Mouse (Mus musculus) heart, adult 9 months (tissue): Measurements from ENCODE around the gene Mb.

Experiments
- DNase-seq, 2 experiments: peaks; one replicate each; pipeline ENCODE4 v3.0.0; 2022; ENCODE audit warnings: low spot score in 2 of 2

Gene Mb

DNA sequence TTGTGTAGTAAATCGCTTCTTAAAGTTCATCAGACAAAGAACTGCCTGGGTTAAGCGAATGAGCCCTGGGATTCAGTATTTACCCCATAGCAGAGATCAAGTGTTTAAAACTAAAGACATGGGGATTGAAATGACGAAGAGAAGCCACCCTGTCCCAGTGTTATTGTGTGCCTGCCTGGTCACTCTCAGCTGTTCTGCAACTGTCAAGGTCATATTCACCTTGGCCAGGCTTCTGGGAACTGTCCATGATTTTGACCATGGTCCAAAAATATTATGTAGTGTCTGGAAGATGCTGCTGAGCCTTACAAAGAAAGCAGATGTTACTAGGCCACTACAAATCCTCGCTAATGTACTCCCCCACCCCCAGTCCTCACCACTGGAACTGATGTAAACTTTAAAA, 70.7 kb downstream of the Mb start:
- DNase-seq = no peak

DNA sequence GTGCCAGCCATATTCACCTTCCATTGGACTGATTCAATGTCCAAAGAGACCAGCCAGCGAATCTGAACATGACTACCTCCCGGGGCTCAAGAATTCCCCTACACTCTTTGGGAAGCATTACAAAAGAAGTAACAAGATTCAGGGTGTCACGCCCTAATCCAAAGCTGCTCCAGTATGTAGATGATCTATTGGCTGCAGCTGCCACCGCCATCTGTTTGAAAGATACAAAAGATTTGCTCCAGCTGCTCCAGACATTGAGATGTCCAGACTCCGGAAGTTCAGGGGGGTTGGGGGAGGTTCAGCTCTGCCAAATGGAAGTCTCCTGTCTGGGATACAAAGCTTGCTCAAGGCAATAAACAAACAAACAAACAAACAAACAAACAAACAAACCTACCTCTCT, 73.9 kb downstream of the Mb start:
- no peak for DNase-seq

DNA sequence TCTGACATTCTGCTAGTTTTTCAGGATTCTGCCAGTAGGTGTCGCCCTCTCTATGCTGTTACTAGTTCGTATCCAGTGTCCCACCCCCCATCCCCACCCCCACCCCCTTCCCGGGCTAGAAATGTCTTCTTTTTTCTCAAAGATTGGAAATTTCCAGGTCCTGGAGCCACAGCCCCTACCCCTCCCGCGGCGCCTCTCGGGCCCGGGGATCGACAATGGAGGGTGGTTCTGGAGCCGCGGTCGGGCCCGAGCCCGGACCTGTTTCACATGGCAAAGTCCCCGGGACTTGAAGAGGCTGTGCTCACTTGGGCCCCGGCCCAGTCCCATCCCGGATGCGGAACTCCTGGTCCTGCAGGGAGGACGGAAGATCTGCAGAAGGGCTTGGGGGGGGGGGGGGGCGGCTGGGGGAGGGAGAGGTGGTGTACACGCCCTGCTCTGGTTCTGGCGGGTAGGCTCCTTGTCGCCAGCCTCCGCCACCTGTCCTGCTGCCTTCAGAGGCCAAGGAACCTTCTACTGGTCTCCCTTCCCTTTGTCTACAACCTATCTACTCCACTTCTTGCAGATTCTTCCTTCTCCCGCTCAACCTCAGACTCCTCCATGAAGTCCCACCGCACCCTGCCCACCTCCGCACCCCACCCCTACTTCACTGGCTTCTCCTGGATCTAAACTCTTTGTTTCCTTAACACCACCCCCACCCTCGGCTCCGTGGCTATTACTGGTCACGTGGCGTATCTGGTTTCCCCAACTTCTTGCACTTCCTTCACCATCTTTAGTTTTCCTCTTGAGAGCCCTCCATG, 76.4 kb downstream of the Mb start:
- peak; percentile 79 to 85 for DNase-seq

DNA sequence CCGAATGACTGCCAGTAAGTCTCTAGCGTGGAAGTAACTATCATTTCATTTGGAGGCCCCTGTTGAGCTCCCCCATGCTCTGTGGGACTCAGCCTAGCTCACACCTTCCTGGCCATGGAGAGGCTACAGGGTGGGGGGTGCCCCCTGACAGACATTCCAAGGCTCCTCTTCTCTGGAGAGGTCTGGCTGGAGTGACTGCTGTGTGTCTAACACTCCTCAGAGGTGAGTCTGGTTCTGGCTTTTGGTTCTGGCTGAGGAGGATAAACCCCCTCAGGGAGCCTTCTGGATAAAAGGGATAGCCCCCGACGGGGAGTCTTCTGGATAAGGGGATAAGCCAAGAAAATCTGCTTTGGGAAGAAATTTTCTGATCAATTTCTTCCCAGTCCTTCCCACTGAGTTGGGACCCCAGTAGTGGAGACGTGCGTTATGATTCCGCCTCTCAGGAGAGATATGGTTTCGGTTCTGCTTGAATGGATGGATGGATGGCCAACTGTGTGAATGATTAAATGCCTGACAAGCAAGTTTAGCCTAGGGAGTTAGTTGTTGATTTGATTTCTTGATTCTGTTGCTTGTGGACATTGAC, 77.1 kb downstream of the Mb start:
- DNase-seq = no peak

DNA sequence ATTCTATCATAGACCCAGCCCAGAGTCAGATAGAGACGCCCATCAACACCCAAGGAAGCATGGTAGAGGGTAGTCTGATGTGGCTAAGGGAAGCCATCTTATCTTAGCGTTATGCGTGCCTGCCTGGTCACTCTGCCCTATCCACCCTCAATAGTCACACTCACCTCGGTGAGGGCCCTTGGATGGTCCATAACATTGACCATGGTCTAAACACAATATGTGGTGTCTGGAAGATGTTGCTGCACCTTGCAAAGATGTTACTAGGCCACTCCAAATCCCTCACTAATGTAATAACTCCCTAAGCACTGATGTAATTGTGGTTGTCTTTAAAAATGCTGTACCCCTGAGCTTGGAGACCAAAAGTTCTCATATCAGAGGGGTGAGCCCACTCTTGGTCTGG, 77.8 kb downstream of the Mb start:
- DNase-seq = no peak
